Mouse (Mus musculus) embryonic facial prominence, embryonic 11.5 days (tissue): ENCODE results near the gene Tmem25. TPM values are rescaled to one million over a fixed set of nuclear protein-coding genes. Genes with fewer than 3 reads are reported as not detected.
"Not testable (repeated sequence)": the region's sequence is repeated elsewhere in the genome, so short reads cannot be mapped to it uniquely, and the experiment has no call there.

Experiments
- ATAC-seq: fragments of 200-750 bp; cut with Nextera tagmentation; replicated peaks from 2 replicates; pipeline ENCODE4 v1.8.0; 2017; ENCODE audit warnings: low read depth; ENCODE audit not compliant: insufficient number of reproducible peaks, low FRiP score, low TSS enrichment
- DNase-seq: peaks from one replicate; pipeline ENCODE4 v3.0.0-alpha.2; 2015; ENCODE audit warnings: low spot score
- H3K27ac ChIP-seq: fragments of 300-500 bp; sonication (generic); replicated peaks from 2 replicates; pipeline ENCODE4 v1.5.1; 2014; ENCODE audit warnings: mild to moderate bottlenecking, low read depth, low read length, control low read depth
- H3K27me3 ChIP-seq: fragments of 300-500 bp; sonication (generic); 2 replicates; pipeline ENCODE4 v1.6.1; 2014; ENCODE audit warnings: mild to moderate bottlenecking, low read length, moderate library complexity, mixed read lengths; ENCODE audit not compliant: control insufficient read depth, insufficient read depth
- H3K36me3 ChIP-seq: fragments of 300-500 bp; sonication (generic); replicated peaks from 2 replicates; pipeline ENCODE4 v1.6.1; 2014; ENCODE audit warnings: low read depth, mild to moderate bottlenecking, low read length, moderate library complexity, mixed read lengths; ENCODE audit not compliant: control insufficient read depth, insufficient read depth
- H3K4me1 ChIP-seq: fragments of 300-500 bp; sonication (generic); 2 replicates; pipeline ENCODE4 v1.6.1; 2014; ENCODE audit warnings: low read length, mixed read lengths; ENCODE audit not compliant: control insufficient read depth, insufficient read depth
- H3K4me2 ChIP-seq: fragments of 300-500 bp; sonication (generic); 2 replicates; pipeline ENCODE4 v1.6.1; 2014; ENCODE audit warnings: low read depth, mild to moderate bottlenecking, control low read depth, low read length, moderate library complexity
- H3K4me3 ChIP-seq: fragments of 300-500 bp; sonication (generic); 2 replicates; pipeline ENCODE4 v1.5.1; 2014; ENCODE audit warnings: low read depth, low read length, control low read depth
- H3K9ac ChIP-seq: fragments of 300-500 bp; sonication (generic); replicated peaks from 2 replicates; pipeline ENCODE4 v1.6.1; 2014; ENCODE audit warnings: mild to moderate bottlenecking, control low read depth, low read length
- H3K9me3 ChIP-seq: fragments of 300-500 bp; sonication (generic); replicated peaks from 2 replicates; pipeline ENCODE4 v1.6.1; 2016; ENCODE audit warnings: mild to moderate bottlenecking, low read length, inconsistent platforms, mixed read lengths; ENCODE audit not compliant: control insufficient read depth
- WGBS: fragments of 180-500 bp; shearing (Covaris S2); extraction: QIAGEN DNeasy Blood & Tissue Kit; methylation state at CpG from one replicate; pipeline ENCODE4 v1.1.7; 2014; 5-methylcytosine and 5-hydroxymethylcytosine counted together
- polyA plus RNA-seq: library from polyadenylated mRNA; unstranded; fragments of >200 nt; fragmentation: Nextera tagmentation; extraction: Ambion mirVana; gene quantifications from 2 replicates; pipeline ENCODE4 v1.2.1, GENCODE M21; 2014

Tmem25 gene
- polyA plus RNA-seq, 1 experiment from 2014 or later = 1.2 TPM

DNA sequence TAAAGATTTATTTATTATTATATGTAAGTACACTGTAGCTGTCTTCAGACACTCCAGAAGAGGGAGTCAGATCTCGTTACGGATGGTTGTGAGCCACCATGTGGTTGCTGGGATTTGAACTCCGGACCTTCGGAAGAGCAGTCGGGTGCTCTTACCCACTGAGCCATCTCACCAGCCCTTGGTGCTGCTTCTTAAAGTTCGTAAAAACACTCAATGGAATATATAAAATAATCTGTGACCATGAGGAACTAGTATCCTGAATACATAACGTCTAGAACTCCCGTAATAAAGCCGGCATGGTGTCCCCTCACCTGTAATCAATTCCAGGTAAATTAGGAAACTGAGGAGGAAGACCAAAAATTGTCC is 31.1 kb downstream of the Tmem25 start:
- H3K9ac ChIP-seq, H3K36me3 ChIP-seq, ATAC-seq, H3K27me3 ChIP-seq, H3K9me3 ChIP-seq, DNase-seq, H3K4me1 ChIP-seq, H3K27ac ChIP-seq, H3K4me2 ChIP-seq: not testable (repeated sequence)
- peak overlapping the region; percentile 97 for H3K4me3 ChIP-seq
- 39% methylated on average over 7 of the region's 9 CpGs for WGBS

DNA sequence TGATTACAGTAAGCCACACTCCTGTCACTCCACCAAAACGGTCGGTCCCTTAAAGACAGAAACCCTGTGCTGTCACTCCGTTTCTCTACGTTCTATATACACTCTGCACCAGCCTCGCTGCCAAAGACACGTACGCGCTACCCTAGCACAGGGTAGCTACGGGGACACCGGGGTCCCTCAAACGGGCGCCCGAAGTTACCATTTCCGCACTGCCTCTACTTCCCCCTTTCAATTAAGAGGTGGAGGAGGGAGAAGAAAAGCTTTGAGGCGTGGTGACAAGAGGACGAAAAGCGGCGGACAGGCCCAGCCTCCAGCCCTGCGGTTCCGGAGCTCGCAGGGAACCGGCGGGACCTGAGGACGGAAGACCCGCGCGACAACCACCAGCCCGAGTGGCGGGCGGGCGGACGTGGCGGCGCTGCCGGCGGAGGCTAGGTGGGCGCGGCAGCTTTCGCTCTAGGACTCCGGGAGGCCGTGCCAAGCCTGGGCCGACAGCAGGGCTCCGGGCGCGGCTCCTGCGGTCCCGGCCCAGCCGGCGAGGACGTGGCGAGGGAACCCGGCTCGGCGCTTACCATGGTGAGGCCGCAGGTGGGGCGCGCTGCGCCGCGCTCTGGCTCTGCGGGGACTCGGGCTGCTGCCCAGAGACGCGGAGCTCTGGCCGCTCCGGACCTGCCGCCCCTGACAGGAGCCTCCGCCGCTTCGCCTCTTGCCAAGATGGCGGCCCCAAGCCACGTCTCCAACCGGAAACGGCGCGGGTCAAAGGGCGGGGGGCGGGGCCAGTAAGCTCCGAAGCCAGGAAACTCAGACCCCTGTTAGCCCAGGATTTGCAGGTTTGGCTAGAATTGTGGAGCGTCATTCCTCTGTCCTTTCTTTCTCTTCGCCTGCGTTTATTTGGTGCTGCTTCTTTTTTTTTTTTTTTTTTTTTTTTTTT is 31.7 kb downstream of the Tmem25 start, which contains the start of the genes Arcn1 and Ift46:
Gene Arcn1 (minus strand): TSS at position 745 of the 928 bp plus-strand sequence.
Gene Ift46 (plus strand): TSS at position 808 of the 928 bp plus-strand sequence.
- under 1% methylated on average over 81 of the region's 82 CpGs for WGBS

GRCm38 (mm10) chr9:44760873-44761272 is 38.2 kb downstream of the Tmem25 start:
- no peak overlapping the region for H3K9ac ChIP-seq
- no peak for ATAC-seq
- H3K27ac ChIP-seq = no peak overlapping the region
- 87% methylated on average over 2 of the region's 2 CpGs for WGBS
- DNase-seq = no peak
- H3K4me3 ChIP-seq = no peak overlapping the region
- no peaks in the 10 kb centered on the region for H3K27me3 ChIP-seq
- no peak overlapping the region for H3K4me2 ChIP-seq
- H3K36me3 ChIP-seq = peaks cover 3% of the 10 kb centered on the region; the same call in 1 of the 2 replicates
- H3K4me1 ChIP-seq = no peaks in the 10 kb centered on the region
- no peaks in the 10 kb centered on the region for H3K9me3 ChIP-seq

More for the DNA sequence above, 31.7 kb downstream of the Tmem25 start, which contains the start of the genes Arcn1 and Ift46:
- Histone ChIP-seq H3K4me3 (peak within 1 kb of the TSS; percentile 97), H3K27ac (peak within 1 kb of the TSS; percentile 89), H3K4me1 (no peaks in the 10 kb centered on the region), H3K9me3 (no peaks in the 10 kb centered on the region), H3K36me3 (no peaks in the 10 kb centered on the region), H3K4me2 (peak within 1 kb of the TSS; percentile 78), H3K9ac (peak within 1 kb of the TSS; percentile 96), H3K27me3 (no peaks in the 10 kb centered on the region)
- DNase-seq (peak; percentile 94), ATAC-seq (peak; percentile 82)

DNA sequence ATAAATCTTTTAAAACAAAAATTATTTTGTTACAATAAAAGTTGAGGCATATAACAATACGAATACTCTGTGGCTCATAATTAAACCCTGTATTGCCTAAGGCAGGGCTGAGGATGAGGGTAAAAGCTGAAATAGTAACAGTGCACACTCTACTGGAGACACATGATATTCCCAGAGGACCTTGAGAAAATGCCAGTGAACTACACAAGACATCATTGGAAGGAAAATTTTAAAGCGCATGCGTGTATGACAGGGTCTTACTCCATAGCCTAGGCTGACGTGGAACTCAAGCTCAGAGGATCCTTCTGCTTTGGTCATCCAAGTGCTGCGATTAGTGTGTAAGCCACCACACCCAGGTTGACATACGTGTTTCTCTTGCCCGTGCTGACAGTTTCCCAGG is 50.6 kb downstream of the Tmem25 start:
- H3K27me3 ChIP-seq = no peaks in the 10 kb centered on the region
- H3K4me3 ChIP-seq = no peak overlapping the region
- H3K27ac ChIP-seq = no peak overlapping the region
- no peak overlapping the region for H3K9ac ChIP-seq
- H3K4me2 ChIP-seq = no peak overlapping the region
- DNase-seq (peak; percentile 43), ATAC-seq (0 out of 2 replicates have a peak, but pooled peaks have one; percentile 52)
- H3K9me3 ChIP-seq = no peaks in the 10 kb centered on the region
- 81% methylated on average over 7 of the region's 7 CpGs for WGBS
- peaks cover 14% of the 10 kb centered on the region for H3K36me3 ChIP-seq
- H3K4me1 ChIP-seq = no peaks in the 10 kb centered on the region

DNA sequence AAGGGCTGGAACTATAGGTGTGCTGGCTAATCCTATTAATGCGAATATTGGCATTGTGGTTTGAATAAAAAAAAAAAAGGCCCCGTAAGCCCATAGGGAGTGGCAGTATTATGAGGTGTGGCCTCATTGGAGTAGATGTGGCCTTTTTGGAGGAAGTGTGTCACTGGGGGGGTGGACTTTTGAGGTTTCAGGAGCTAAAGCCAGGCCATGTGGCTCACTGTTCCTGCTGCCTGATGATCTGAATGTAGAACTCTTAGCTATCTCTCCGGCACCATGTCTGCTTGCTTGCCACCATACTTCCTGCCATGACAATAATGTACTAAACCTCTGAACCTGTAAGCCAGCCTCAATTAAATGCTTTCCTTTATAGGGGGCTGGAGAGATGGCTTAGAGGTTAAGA is 51.8 kb downstream of the Tmem25 start:
- peaks cover 14% of the 10 kb centered on the region for H3K36me3 ChIP-seq

GRCm38 (mm10) chr9:44746666-44747065 is 52.4 kb downstream of the Tmem25 start:
- Histone ChIP-seq H3K27me3 (no peaks in the 10 kb centered on the region), H3K27ac (no peak overlapping the region), H3K4me1 (no peaks in the 10 kb centered on the region), H3K36me3 (peaks cover 14% of the 10 kb centered on the region), H3K4me3 (no peak overlapping the region), H3K9ac (no peak overlapping the region), H3K9me3 (no peaks in the 10 kb centered on the region), H3K4me2 (no peak overlapping the region)
- ATAC-seq = no peak
- no peak for DNase-seq
- WGBS = 86% methylated on average over 3 of the region's 3 CpGs

More for the DNA sequence above, 51.8 kb downstream of the Tmem25 start:
- WGBS = 92% methylated on average over 3 of the region's 3 CpGs
- no peak for ATAC-seq
- Histone ChIP-seq H3K9ac (no peak overlapping the region), H3K4me1 (no peaks in the 10 kb centered on the region), H3K4me3 (no peak overlapping the region), H3K27ac (no peak overlapping the region), H3K9me3 (no peaks in the 10 kb centered on the region), H3K27me3 (no peaks in the 10 kb centered on the region), H3K4me2 (no peak overlapping the region)
- no peak for DNase-seq

DNA sequence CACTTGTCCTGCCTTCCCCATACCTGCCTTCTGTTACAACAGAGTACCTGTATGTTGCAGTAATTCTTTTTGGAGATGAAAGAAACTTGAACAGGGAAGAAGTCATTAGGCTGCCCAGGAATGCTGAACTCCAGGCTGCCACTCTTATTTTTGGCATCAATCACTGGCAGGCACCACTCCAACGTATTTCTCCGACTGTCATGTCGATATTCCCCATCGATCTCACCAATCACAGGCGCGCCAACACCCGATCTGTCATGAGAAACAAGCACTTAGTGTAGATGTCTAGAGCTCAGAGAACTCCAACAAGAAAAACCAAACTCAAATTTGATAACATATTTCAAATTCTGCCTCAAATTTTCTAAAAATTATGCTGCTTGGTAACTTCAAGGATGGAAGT is 53.7 kb downstream of the Tmem25 start:
- 92% methylated on average over 7 of the region's 7 CpGs for WGBS
- no peak for ATAC-seq
- H3K4me2 ChIP-seq = no peak overlapping the region
- no peak overlapping the region for H3K4me3 ChIP-seq
- H3K27me3 ChIP-seq = no peaks in the 10 kb centered on the region
- no peak overlapping the region for H3K9ac ChIP-seq
- no peaks in the 10 kb centered on the region for H3K4me1 ChIP-seq
- H3K36me3 ChIP-seq = peaks cover 9% of the 10 kb centered on the region
- no peak for DNase-seq
- H3K27ac ChIP-seq = no peak overlapping the region
- H3K9me3 ChIP-seq = no peaks in the 10 kb centered on the region
